Mouse (Mus musculus) MEL (cell line): ENCODE measurements around the gene Ncoa3. TPM values are rescaled to one million over a fixed set of nuclear protein-coding genes. Genes with fewer than 3 reads are reported as not detected.

Source experiments
- DNase-seq: peaks from one replicate; pipeline ENCODE4 v3.0.0; 2011; ENCODE audit warnings: low read depth, low spot score
- H3K27ac ChIP-seq: 2 replicates; pipeline ENCODE4 v1.5.1; 2012; ENCODE audit warnings: low read depth, mild to moderate bottlenecking, control low read depth, low read length, moderate library complexity; ENCODE audit not compliant: control insufficient read depth
- H3K27me3 ChIP-seq, 2 experiments: fragments of 150-350 bp in 1 of 2; sonication (generic) in 1 of 2; 2 replicates each; pipeline ENCODE4 v1.6.1; 2012; ENCODE audit warnings: low read length in 2 of 2, mild to moderate bottlenecking in 2 of 2, improper control_type of control experiment in 1 of 2, moderate library complexity in 1 of 2; ENCODE audit not compliant: insufficient read depth in 2 of 2, control insufficient read depth in 1 of 2
- H3K36me3 ChIP-seq, 2 experiments: 2 replicates each; pipeline ENCODE4 v1.6.1; 2012 to 2014; ENCODE audit warnings: low read length in 2 of 2, improper control_type of control experiment in 1 of 2, inconsistent platforms in 1 of 2, mild to moderate bottlenecking in 1 of 2; ENCODE audit not compliant: insufficient read depth in 2 of 2, control insufficient read depth in 1 of 2
- H3K4me1 ChIP-seq, 2 experiments: fragments of 150-350 bp in 1 of 2; sonication (generic) in 1 of 2; 2 replicates each; pipeline ENCODE4 v1.6.1; 2012; ENCODE audit warnings: low read length in 2 of 2, improper control_type of control experiment in 1 of 2, mild to moderate bottlenecking in 1 of 2; ENCODE audit not compliant: insufficient read depth in 2 of 2, control insufficient read depth in 1 of 2
- H3K4me3 ChIP-seq, 2 experiments: fragments of 150-350 bp in 1 of 2; sonication (generic) in 1 of 2; 2 replicates each; pipeline ENCODE4 v1.5.1; 2012; ENCODE audit warnings: low read depth in 2 of 2, low read length in 2 of 2, mild to moderate bottlenecking in 2 of 2, moderate library complexity in 2 of 2, control low read depth in 1 of 2, improper control_type of control experiment in 1 of 2; ENCODE audit not compliant: control insufficient read depth in 1 of 2, insufficient read depth in 1 of 2
- H3K79me2 ChIP-seq: 2 replicates; pipeline ENCODE4 v1.6.1; 2012; ENCODE audit warnings: mild to moderate bottlenecking, low read length, moderate library complexity; ENCODE audit not compliant: control insufficient read depth, poor library complexity, insufficient read depth
- H3K9ac ChIP-seq: 2 replicates; pipeline ENCODE4 v1.6.1; 2012; ENCODE audit warnings: low read depth, mild to moderate bottlenecking, control low read depth, low read length, moderate library complexity; ENCODE audit not compliant: control insufficient read depth, poor library complexity, severe bottlenecking
- H3K9me3 ChIP-seq: fragments of 150-350 bp; sonication (generic); replicated peaks from 2 replicates; pipeline ENCODE4 v1.6.1; 2012; ENCODE audit warnings: mild to moderate bottlenecking, low read length, improper control_type of control experiment, moderate library complexity; ENCODE audit not compliant: insufficient read depth
- BHLHE40 ChIP-seq: IDR thresholded peaks from 2 replicates; pipeline ENCODE4 v1.6.1; 2012; ENCODE audit warnings: low read depth, mild to moderate bottlenecking, inconsistent platforms, low read length, improper control_type of control experiment, borderline replicate concordance
- CHD1 ChIP-seq: IDR thresholded peaks from 2 replicates; pipeline ENCODE4 v1.6.1; 2012; ENCODE audit warnings: low read depth, mild to moderate bottlenecking, inconsistent platforms, low read length, improper control_type of control experiment
- CHD2 ChIP-seq: IDR thresholded peaks from 2 replicates; pipeline ENCODE4 v1.6.1; 2011; ENCODE audit warnings: low read length, improper control_type of control experiment
- CTCF ChIP-seq, 3 experiments: IDR thresholded peaks in 2 of 3; conservative IDR thresholded peaks in 1 of 3; 2 replicates each; pipeline ENCODE4 v1.5.1; 2011 to 2012; ENCODE audit warnings: low read length in 3 of 3, low read depth in 2 of 3, mild to moderate bottlenecking in 2 of 3, improper control_type of control experiment in 1 of 3, inconsistent platforms in 1 of 3, mixed read lengths in 1 of 3, moderate library complexity in 1 of 3; ENCODE audit not compliant: control insufficient read depth in 1 of 3, insufficient read depth in 1 of 3, poor library complexity in 1 of 3, severe bottlenecking in 1 of 3
- E2F4 ChIP-seq: IDR thresholded peaks from 2 replicates; pipeline ENCODE4 v1.6.1; 2011; ENCODE audit warnings: low read depth, low read length, improper control_type of control experiment, borderline replicate concordance
- ELF1 ChIP-seq: IDR thresholded peaks from 2 replicates; pipeline ENCODE4 v1.6.1; 2014; ENCODE audit warnings: low read depth, mild to moderate bottlenecking, inconsistent platforms, low read length, improper control_type of control experiment, moderate library complexity
- EP300 ChIP-seq, 2 experiments: IDR thresholded peaks; 2 replicates each; pipeline ENCODE4 v1.6.1; 2011; ENCODE audit warnings: improper control_type of control experiment in 2 of 2, low read length in 2 of 2, low read depth in 1 of 2, mild to moderate bottlenecking in 1 of 2
- ETS1 ChIP-seq: IDR thresholded peaks from 2 replicates; pipeline ENCODE4 v1.6.1; 2012; ENCODE audit warnings: low read depth, mild to moderate bottlenecking, inconsistent platforms, low read length, improper control_type of control experiment, moderate library complexity
- GABPA ChIP-seq: IDR thresholded peaks from 2 replicates; pipeline ENCODE4 v1.6.1; 2012; ENCODE audit warnings: low read depth, mild to moderate bottlenecking, inconsistent platforms, low read length, improper control_type of control experiment, moderate library complexity
- GATA1 ChIP-seq: IDR thresholded peaks from 2 replicates; pipeline ENCODE4 v1.6.1; 2011; ENCODE audit warnings: low read depth, low read length, improper control_type of control experiment
- HCFC1 ChIP-seq: IDR thresholded peaks from 2 replicates; pipeline ENCODE4 v1.6.1; 2012; ENCODE audit warnings: low read depth, mild to moderate bottlenecking, inconsistent platforms, low read length, improper control_type of control experiment, moderate library complexity
- JUND ChIP-seq: IDR thresholded peaks from 2 replicates; pipeline ENCODE4 v1.6.1; 2011; ENCODE audit warnings: low read depth, mild to moderate bottlenecking, improper control_type of control experiment, low read length
- KAT2A ChIP-seq: conservative IDR thresholded peaks from 2 replicates; pipeline ENCODE4 v1.6.1; 2012; ENCODE audit warnings: low read depth, low read length, improper control_type of control experiment, inconsistent platforms
- MAFK ChIP-seq: IDR thresholded peaks from 2 replicates; pipeline ENCODE4 v1.6.1; 2011; ENCODE audit warnings: low read depth, mild to moderate bottlenecking, low read length, improper control_type of control experiment, borderline replicate concordance
- MAX ChIP-seq: IDR thresholded peaks from 2 replicates; pipeline ENCODE4 v1.6.1; 2011; ENCODE audit warnings: low read length, improper control_type of control experiment
- MAZ ChIP-seq: IDR thresholded peaks from 2 replicates; pipeline ENCODE4 v1.6.1; 2012; ENCODE audit warnings: low read depth, mild to moderate bottlenecking, inconsistent platforms, low read length, improper control_type of control experiment
- MEF2A ChIP-seq: IDR thresholded peaks from 2 replicates; pipeline ENCODE4 v1.6.1; 2014; ENCODE audit warnings: low read depth, mild to moderate bottlenecking, inconsistent platforms, low read length, improper control_type of control experiment; ENCODE audit not compliant: poor library complexity, insufficient replicate concordance, severe bottlenecking; ENCODE audit errors: extremely low read depth
- MXI1 ChIP-seq: IDR thresholded peaks from 2 replicates; pipeline ENCODE4 v1.6.1; 2011; ENCODE audit warnings: mild to moderate bottlenecking, low read depth, low read length, improper control_type of control experiment
- MYB ChIP-seq: IDR thresholded peaks from 2 replicates; pipeline ENCODE4 v1.6.1; 2011; ENCODE audit warnings: mild to moderate bottlenecking, low read depth, low read length, improper control_type of control experiment
- MYC ChIP-seq: IDR thresholded peaks from 2 replicates; pipeline ENCODE4 v1.6.1; 2011; ENCODE audit warnings: low read depth, mild to moderate bottlenecking, low read length, improper control_type of control experiment, moderate library complexity
- NELFE ChIP-seq: IDR thresholded peaks from 2 replicates; pipeline ENCODE4 v1.6.1; 2011; ENCODE audit warnings: low read depth, low read length, improper control_type of control experiment
- NRF1 ChIP-seq: IDR thresholded peaks from 2 replicates; pipeline ENCODE4 v1.6.1; 2014; ENCODE audit warnings: low read depth, mild to moderate bottlenecking, inconsistent platforms, low read length, improper control_type of control experiment, moderate library complexity; ENCODE audit not compliant: poor library complexity, insufficient read depth, severe bottlenecking
- POLR2A ChIP-seq, 2 experiments: IDR thresholded peaks; 2 replicates each; pipeline ENCODE4 v1.6.1; 2011 to 2012; ENCODE audit warnings: low read length in 2 of 2, mild to moderate bottlenecking in 2 of 2, control low read depth in 1 of 2, improper control_type of control experiment in 1 of 2, low read depth in 1 of 2, moderate library complexity in 1 of 2; ENCODE audit not compliant: control insufficient read depth in 1 of 2, insufficient read depth in 1 of 2, poor library complexity in 1 of 2
- POLR2AphosphoS2 ChIP-seq: IDR thresholded peaks from 2 replicates; pipeline ENCODE4 v1.6.1; 2011; ENCODE audit warnings: low read length, improper control_type of control experiment
- POLR2AphosphoS5 ChIP-seq: IDR thresholded peaks from 2 replicates; pipeline ENCODE4 v1.6.1; 2012; ENCODE audit warnings: low read depth, borderline replicate concordance, mild to moderate bottlenecking, inconsistent platforms, low read length, moderate library complexity, mixed read lengths
- RAD21 ChIP-seq: IDR thresholded peaks from 2 replicates; pipeline ENCODE4 v1.6.1; 2011; ENCODE audit warnings: mild to moderate bottlenecking, low read depth, low read length, improper control_type of control experiment
- RCOR1 ChIP-seq: IDR thresholded peaks from 2 replicates; pipeline ENCODE4 v1.6.1; 2012; ENCODE audit warnings: low read depth, mild to moderate bottlenecking, inconsistent platforms, low read length, improper control_type of control experiment
- SIN3A ChIP-seq: IDR thresholded peaks from 2 replicates; pipeline ENCODE4 v1.6.1; 2012; ENCODE audit warnings: low read length, improper control_type of control experiment, inconsistent platforms
- SMC3 ChIP-seq: IDR thresholded peaks from 2 replicates; pipeline ENCODE4 v1.6.1; 2011; ENCODE audit warnings: low read depth, low read length, improper control_type of control experiment
- TAL1 ChIP-seq: IDR thresholded peaks from 2 replicates; pipeline ENCODE4 v1.6.1; 2012; ENCODE audit warnings: mild to moderate bottlenecking, inconsistent platforms, low read length, moderate library complexity, mixed read lengths
- TBP ChIP-seq: IDR thresholded peaks from 2 replicates; pipeline ENCODE4 v1.8.0; 2011; ENCODE audit warnings: low read depth, low read length, improper control_type of control experiment
- TCF12 ChIP-seq: IDR thresholded peaks from 2 replicates; pipeline ENCODE4 v1.6.1; 2014; ENCODE audit warnings: low read depth, mild to moderate bottlenecking, inconsistent platforms, low read length, improper control_type of control experiment, moderate library complexity
- USF1 ChIP-seq: IDR thresholded peaks from 2 replicates; pipeline ENCODE4 v1.6.1; 2014; ENCODE audit warnings: low read depth, mild to moderate bottlenecking, inconsistent platforms, low read length, improper control_type of control experiment, moderate library complexity
- USF2 ChIP-seq, 2 experiments: IDR thresholded peaks; 2 replicates each; pipeline ENCODE4 v1.6.1; 2011 to 2012; ENCODE audit warnings: improper control_type of control experiment in 2 of 2, low read length in 2 of 2, borderline replicate concordance in 1 of 2, inconsistent platforms in 1 of 2, low read depth in 1 of 2, mild to moderate bottlenecking in 1 of 2; ENCODE audit not compliant: insufficient read depth in 1 of 2
- ZC3H11A ChIP-seq: IDR thresholded peaks from 2 replicates; pipeline ENCODE4 v1.6.1; 2012; ENCODE audit warnings: low read depth, mild to moderate bottlenecking, inconsistent platforms, low read length, improper control_type of control experiment
- ZKSCAN1 ChIP-seq: IDR thresholded peaks from 2 replicates; pipeline ENCODE4 v1.6.1; 2012; ENCODE audit warnings: low read depth, mild to moderate bottlenecking, inconsistent platforms, low read length, improper control_type of control experiment, moderate library complexity
- ZMIZ1 ChIP-seq: IDR thresholded peaks from 2 replicates; pipeline ENCODE4 v1.6.1; 2012; ENCODE audit warnings: low read depth, mild to moderate bottlenecking, inconsistent platforms, low read length, improper control_type of control experiment, moderate library complexity
- ZNF384 ChIP-seq: IDR thresholded peaks from 2 replicates; pipeline ENCODE4 v1.6.1; 2012; ENCODE audit warnings: low read depth, mild to moderate bottlenecking, inconsistent platforms, low read length, improper control_type of control experiment
- polyA plus RNA-seq, 2 experiments: library from polyadenylated mRNA; stranded (reverse) in 1 of 2; unstranded in 1 of 2; fragments of >175 nt in 1 of 2; fragments of >200 nt in 1 of 2; gene quantifications; 2 replicates each; pipeline versions ENCODE4 v1.2.1 to v1.2.4; 2012; ENCODE audit warnings: low replicate concordance in 2 of 2, low read depth in 1 of 2; ENCODE audit not compliant: insufficient read length in 2 of 2, insufficient read depth in 1 of 2, missing spikeins in 1 of 2
- total RNA-seq: library from RNA; depleted of rRNA; stranded (reverse); fragments of 300-350 nt; gene quantifications from 2 replicates; pipeline ENCODE4 v1.2.3, GENCODE M21; 2012

Ncoa3 gene
- total and polyA plus RNA-seq, 3 experiments, result 5.7 to 19.8 (median 10.3) TPM

DNA sequence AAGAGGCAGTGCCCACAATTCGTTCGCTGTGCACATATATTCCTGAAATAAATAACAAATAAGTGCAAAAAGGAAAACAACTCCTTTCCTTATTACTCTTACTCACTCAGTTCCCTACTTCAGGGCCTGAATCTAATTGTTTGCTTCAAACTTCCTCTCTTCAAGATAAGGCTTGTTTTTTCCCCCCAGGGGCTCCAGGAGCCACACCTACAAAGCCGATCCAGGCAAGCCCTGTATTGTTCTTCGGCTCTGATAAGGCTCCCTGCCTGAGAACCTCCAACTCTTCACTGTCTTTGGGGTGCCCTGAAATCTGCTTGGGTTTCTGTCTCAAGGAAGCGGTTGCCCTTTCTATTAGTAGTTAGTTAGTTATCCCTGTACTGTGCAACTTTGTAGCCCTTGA, 15.6 kb upstream of the Ncoa3 start:
- no peaks in the 10 kb centered on the region for H3K79me2 ChIP-seq
- H3K27me3 ChIP-seq, result no peaks in the 10 kb centered on the region
- H3K9me3 ChIP-seq, result no peaks in the 10 kb centered on the region
- H3K4me1 ChIP-seq, result peaks cover 7 to 24% of the 10 kb centered on the region in 2 experiments
- peak overlapping the region; percentile 14 to 29; a peak in 2 of 4 replicates for H3K4me3 ChIP-seq
- peak; percentile 89 for DNase-seq
- H3K36me3 ChIP-seq, result peaks cover 0 to 19% of the 10 kb centered on the region in 2 experiments; a peak in 2 of 4 replicates
- peak overlapping the region; percentile 44 for H3K9ac ChIP-seq
- peak overlapping the region; percentile 69 for H3K27ac ChIP-seq
- peak; percentile 73 for TF ChIP-seq ETS1
- TF ChIP-seq CTCF (IDR thresholded peaks at IDR 0.05 in 2 of 3, conservative IDR thresholded peaks at IDR 0.05 in 1 of 3; ENCODE audit: control insufficient read depth in 1 of 3, insufficient read depth in 1 of 3, low read depth in 2 of 3, low read length in 3 of 3, poor library complexity in 1 of 3, severe bottlenecking in 1 of 3), result no peak
- TF ChIP-seq CHD2, result no peak
- TF ChIP-seq POLR2A (IDR thresholded peaks at IDR 0.05; ENCODE audit: control insufficient read depth in 1 of 2, insufficient read depth in 1 of 2, low read depth in 1 of 2, low read length in 2 of 2, poor library complexity in 1 of 2), result no peak
- no peak for TF ChIP-seq ZC3H11A
- peak; percentile 65; the same call in 1 of the 2 replicates for TF ChIP-seq ZNF384
- no peak for TF ChIP-seq GABPA
- TF ChIP-seq POLR2AphosphoS5, result no peak
- no peak for TF ChIP-seq RAD21
- TF ChIP-seq SIN3A, result peak; percentile 72
- TF ChIP-seq USF1, result no peak
- no peak for TF ChIP-seq MXI1
- TF ChIP-seq ZMIZ1, result no peak
- TF ChIP-seq POLR2AphosphoS2, result no peak
- no peak for TF ChIP-seq MEF2A
- no peak for TF ChIP-seq USF2 (IDR thresholded peaks at IDR 0.05; ENCODE audit: borderline replicate concordance in 1 of 2, insufficient read depth in 1 of 2, low read depth in 1 of 2, low read length in 2 of 2)
- TF ChIP-seq RCOR1, result peak; percentile 78
- TF ChIP-seq NELFE, result no peak
- TF ChIP-seq EP300 (IDR thresholded peaks at IDR 0.05; ENCODE audit: low read depth in 1 of 2, low read length in 2 of 2), result peak; percentile 55 to 71
- TF ChIP-seq CHD1, result no peak
- TF ChIP-seq GATA1, result peak; percentile 86
- TF ChIP-seq HCFC1, result peak; percentile 54; the same call in 1 of the 2 replicates
- no peak for TF ChIP-seq JUND
- no peak for TF ChIP-seq NRF1
- TF ChIP-seq SMC3, result no peak
- TF ChIP-seq MAFK, result no peak
- TF ChIP-seq KAT2A, result no peak
- TF ChIP-seq E2F4, result no peak
- peak; percentile 62 for TF ChIP-seq TBP
- TF ChIP-seq ZKSCAN1, result no peak
- no peak for TF ChIP-seq ELF1
- no peak for TF ChIP-seq TAL1
- no peak for TF ChIP-seq MAZ
- no peak for TF ChIP-seq MYB
- TF ChIP-seq MYC, result peak; percentile 43; the same call in 1 of the 2 replicates
- TF ChIP-seq TCF12, result peak; percentile 54; the same call in 1 of the 2 replicates
- no peak for TF ChIP-seq BHLHE40
- no peak for TF ChIP-seq MAX
